Mouse (Mus musculus) bone marrow macrophage, adult 2 months (primary cell): ENCODE data around the gene Fam89a.

Experiments
- CTCF ChIP-seq: IDR thresholded peaks from 2 replicates; pipeline ENCODE4 v1.5.1; 2012; ENCODE audit warnings: low read depth, mild to moderate bottlenecking, low read length, moderate library complexity
- POLR2A ChIP-seq: IDR thresholded peaks from 2 replicates; pipeline ENCODE4 v1.6.1; 2012; ENCODE audit warnings: mild to moderate bottlenecking, low read depth, low read length, borderline replicate concordance

GRCm38 (mm10) chr8:124720133-124720532 is 31.5 kb downstream of the Fam89a start:
- TF ChIP-seq POLR2A = no peak
- no peak for TF ChIP-seq CTCF
